Mouse (Mus musculus) right cerebral cortex, postnatal 4 days (tissue): ENCODE data around the gene 4930426L09Rik.

Source experiments
- DNase-seq: peaks from one replicate; pipeline ENCODE4 v3.0.0-alpha.2; 2022

4930426L09Rik gene

GRCm38 (mm10) chr2:19016839-19017238, 18.7 kb downstream of the 4930426L09Rik start:
- no peak for DNase-seq

DNA sequence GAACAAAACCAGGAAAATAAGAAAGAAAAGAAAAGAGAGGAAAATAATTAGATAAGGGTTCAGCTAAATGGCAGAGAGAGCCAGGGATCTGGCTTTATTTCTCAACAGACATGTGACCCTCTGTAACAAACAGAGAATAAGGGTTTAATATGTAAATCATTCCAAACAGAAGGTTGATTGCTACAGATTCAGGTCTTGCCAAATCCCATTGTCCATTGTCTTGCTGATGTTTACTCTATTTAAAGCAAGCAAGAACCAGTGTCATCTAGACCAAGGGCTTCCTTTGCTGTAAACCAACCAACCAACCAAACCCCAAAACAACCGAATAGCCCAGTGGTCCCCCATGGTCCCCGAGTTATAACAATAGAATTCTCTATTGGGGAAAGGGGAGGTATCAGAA, 19.9 kb downstream of the 4930426L09Rik start:
- no peak for DNase-seq

GRCm38 (mm10) chr2:19024807-19025206, 26.7 kb downstream of the 4930426L09Rik start:
- no peak for DNase-seq

DNA sequence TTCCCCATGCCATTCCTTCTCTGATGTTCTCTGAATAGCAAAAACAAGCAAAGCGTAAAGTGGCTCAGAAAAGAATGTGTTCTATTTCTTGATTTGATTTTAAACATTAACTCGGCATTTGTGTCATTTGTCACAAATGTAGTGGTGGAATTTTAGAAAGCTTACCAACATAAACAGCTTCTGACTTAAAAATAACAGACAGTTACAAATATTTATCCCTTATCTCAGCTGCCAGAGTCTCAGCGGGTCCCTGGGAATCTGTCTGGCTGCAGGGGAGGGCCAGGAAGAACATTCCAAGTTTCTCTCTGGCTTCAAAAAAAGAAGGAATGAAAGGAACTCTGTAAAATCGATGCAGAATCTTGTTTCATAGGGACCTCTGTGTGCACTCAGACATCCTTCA, 39.3 kb downstream of the 4930426L09Rik start:
- no peak for DNase-seq

GRCm38 (mm10) chr2:19037907-19038570, 39.9 kb downstream of the 4930426L09Rik start:
- no peak for DNase-seq

- DNase-seq, result no peak
Measured at GRCm38 (mm10) chr2:19048225-19048624, 50.1 kb downstream of the 4930426L09Rik start.

DNA sequence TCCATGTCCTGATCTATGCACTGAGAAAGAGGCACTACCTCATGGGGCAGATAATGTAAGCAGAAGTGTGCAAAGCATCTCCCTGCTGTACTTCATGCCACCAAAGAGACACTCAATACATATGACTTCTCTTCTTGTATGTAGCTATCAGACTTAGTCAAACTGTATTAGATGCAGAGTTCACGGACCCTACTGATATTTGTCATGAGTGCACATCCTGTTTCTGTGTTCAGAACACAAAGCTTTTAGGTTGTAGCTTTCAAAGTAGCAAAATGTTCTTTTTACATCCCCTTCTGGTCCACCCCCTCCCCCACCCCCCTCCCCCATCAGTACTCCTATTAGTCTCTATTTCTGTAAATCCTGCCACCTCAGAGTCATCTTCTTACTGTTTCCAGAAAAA, 51.2 kb downstream of the 4930426L09Rik start:
- DNase-seq, result no peak
